Mouse (Mus musculus): Measurements from ENCODE around the gene Sorbs1.

DNA sequence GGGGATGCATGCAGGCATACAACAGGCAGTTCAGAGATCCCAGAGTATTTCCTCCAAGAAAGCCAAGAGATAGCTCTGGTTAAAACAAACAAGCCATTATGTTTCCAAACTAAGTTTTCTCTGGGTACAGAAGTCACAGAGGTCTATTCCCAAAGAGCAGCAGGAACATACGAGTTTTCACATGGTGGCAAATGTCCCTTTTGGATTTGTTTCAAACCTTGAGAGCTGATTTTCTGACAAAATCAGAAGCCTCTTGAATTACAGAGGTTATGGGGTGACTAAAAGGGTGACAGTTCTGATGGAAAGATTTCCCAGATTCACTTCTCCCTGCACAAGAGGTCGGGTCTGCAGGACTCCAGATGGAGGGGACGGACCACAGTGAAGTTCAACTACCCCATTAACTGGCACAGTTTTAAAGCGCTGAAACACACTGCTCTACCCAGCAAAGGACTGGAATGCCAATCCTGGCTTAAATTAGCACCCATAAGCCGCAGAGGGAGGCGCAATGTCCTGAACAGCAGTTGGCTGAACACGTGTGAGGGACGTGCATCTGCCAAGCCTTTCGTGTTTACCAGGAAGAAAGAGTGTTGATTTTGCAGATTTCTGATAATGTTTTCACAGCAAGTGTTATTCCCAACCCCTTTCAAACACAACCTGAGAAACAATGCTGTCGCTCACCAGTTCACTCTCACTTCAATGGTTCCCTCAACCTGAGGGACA, 41.9 kb downstream of the Sorbs1 start:
- TF ChIP-seq CTCF (IDR thresholded peaks at IDR 0.05; ENCODE audit: extremely low read depth, insufficient read length, insufficient replicate concordance, low read depth, low read length) (no peak), POLR2A (IDR thresholded peaks at IDR 0.05; ENCODE audit: low read depth, low read length) (no peak)
